Mouse (Mus musculus) pancreas, adult 10 weeks (tissue): Measurements from ENCODE around the gene Anxa7. TPM values are rescaled to one million over a fixed set of nuclear protein-coding genes. Genes with fewer than 3 reads are reported as not detected.

Source experiments
- polyA plus RNA-seq: library from polyadenylated mRNA; stranded (reverse); fragments of 350-450 nt; fragmentation: Illumina TruSeq; extraction: RNeasy Lipid Tissue Mini Kit (QIAGEN cat#74804); gene quantifications from one replicate; pipeline ENCODE4 v1.2.3, GENCODE M21; 2015; ENCODE audit warnings: low read depth, low replicate concordance; ENCODE audit not compliant: insufficient read depth

The Anxa7 gene
- 24.2 TPM for polyA plus RNA-seq

DNA sequence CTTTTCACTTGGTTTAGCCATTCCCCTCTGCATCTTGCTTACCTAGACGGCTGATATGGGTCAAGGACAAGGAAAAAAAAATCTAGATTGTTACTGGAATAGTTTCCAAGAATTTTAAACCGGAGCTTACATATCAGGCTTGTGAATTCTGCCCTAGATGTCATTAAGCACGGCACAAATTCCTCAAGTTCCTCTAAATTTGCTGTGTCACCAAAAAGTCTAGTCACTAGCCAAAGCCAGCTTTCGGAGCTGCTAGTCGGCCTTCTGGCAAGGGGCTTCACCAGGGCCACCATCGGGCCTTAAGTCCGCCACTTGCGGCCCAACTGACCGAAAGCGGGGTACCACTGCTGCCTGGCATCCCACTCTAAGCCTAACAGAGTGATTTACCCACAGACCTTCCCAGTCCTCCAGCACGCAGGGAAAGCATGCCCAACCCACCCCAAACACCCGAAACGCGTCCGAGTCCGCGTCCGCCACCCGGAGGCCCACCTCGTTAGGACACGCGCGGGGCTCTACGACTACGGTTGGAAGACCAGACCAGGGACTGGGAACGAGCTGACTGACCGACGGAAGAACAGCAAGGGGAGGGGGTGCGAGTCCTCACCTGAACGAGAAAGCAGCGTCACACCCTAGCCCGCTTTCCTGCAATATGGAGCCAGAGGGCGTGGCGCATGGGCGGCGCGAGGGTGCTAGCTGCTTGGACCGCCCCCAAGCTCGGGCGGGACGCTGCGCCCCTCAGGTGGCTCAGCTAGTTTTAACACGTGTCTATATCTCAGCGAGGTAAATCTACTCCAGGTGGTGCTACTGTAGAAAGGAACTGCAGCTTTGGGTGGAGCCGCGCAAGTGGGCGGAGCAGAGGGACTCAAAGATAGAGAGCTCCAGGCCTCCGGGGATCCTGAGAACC lies at the start of gene Anxa7:
Gene Anxa7 (minus strand): TSS at position 843 of the 904 bp plus-strand sequence.

DNA sequence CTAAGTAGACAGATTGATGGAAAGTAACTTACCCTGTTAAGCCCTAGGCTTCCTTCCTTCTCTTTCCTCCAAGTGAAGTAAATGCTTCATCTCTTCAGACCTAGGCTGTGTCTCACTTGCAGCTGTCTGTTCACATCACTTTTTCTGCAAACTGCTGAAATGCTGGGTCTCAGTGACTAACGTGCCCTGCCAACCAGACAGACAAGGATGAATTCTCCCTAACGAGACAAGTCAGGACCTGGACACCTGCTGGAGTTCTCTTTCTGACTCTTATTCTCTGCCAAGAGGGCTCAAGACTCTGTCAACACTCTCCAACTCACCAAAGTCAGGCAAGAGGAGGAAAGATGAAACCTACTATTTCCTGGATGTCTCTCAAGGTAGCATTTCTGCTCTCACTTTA lies 16.7 kb upstream of the Anxa7 start, which contains the start of gene Mss51:
Gene Mss51 (minus strand): TSS at position 299 of the 400 bp plus-strand sequence.

DNA sequence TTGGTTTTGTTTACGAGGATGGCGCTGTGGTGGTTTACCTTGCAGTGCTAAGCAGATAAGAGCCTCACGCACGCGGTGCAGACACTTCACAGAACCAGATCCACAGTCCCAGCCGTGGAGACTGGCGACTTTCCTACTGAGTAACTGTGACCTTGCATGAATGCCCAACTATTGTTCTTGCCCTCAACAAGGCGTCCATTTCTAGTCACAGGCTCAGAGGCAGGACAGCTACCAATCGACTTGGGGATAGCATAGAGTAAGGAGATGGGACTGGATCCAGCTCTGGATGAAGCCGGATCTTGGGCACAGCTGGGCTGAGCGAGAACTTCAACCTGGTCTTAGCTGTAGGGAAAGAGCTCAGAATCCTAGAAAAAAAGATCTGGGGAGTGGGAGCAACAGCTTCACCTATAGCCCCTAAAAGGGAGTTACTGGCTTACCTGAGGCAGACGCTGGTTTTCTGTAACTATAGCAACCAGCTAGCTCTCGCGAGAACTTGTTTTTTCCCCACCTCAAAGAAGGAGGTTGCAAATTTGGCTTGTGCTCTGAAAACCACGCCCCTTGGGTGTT lies 28.1 kb downstream of the Anxa7 start, which contains the start of gene Cfap70:
Gene Cfap70 (minus strand): TSS at position 462 of the 567 bp plus-strand sequence.

Other genes starting within 250 kb of the Anxa7 start
- gene Kcnk16, start 210.9 kb downstream of the Anxa7 start, polyA plus RNA-seq: 14.7 TPM
- gene Nudt13, start 185.4 kb downstream of the Anxa7 start, polyA plus RNA-seq: 10.6 TPM
- 6.0 TPM for gene Ecd, start 132.0 kb downstream of the Anxa7 start, polyA plus RNA-seq
- gene Fam149b, start 132.0 kb downstream of the Anxa7 start, polyA plus RNA-seq: 8.1 TPM
- 3.4 TPM for gene Dnajc9, start 91.2 kb downstream of the Anxa7 start, polyA plus RNA-seq
- gene Mrps16, start 86.5 kb downstream of the Anxa7 start, polyA plus RNA-seq: 10.0 TPM
- not detected for gene Cfap70, start 27.9 kb downstream of the Anxa7 start, polyA plus RNA-seq
- 2.0 TPM for gene Mss51, start 16.8 kb upstream of the Anxa7 start, polyA plus RNA-seq
- 10.5 TPM for gene Ppp3cb, start 66.4 kb upstream of the Anxa7 start, polyA plus RNA-seq
- gene Usp54, start 160.9 kb upstream of the Anxa7 start, polyA plus RNA-seq: 2.5 TPM
- gene Myoz1, start 176.4 kb upstream of the Anxa7 start, polyA plus RNA-seq: not detected
- gene Synpo2l, start 188.2 kb upstream of the Anxa7 start, polyA plus RNA-seq: not detected
- gene Sec24c, start 194.2 kb upstream of the Anxa7 start, polyA plus RNA-seq: 25.6 TPM
- 2.7 TPM for gene Fut11, start 214.8 kb upstream of the Anxa7 start, polyA plus RNA-seq
- 33.2 TPM for gene Chchd1, start 222.9 kb upstream of the Anxa7 start, polyA plus RNA-seq
- 30.3 TPM for gene Zswim8, start 227.4 kb upstream of the Anxa7 start, polyA plus RNA-seq